ENCODE assay signal across 8 mouse cellular contexts in genomic region chr4:118543158-118543530, GRCm38 (mm10). TPM values are rescaled to one million over a fixed set of nuclear protein-coding genes. Genes with fewer than 3 reads are reported as not detected.
DNase-seq lines count a peak whose midpoint lies in the region.

No protein-coding gene starts in this region.

- intact Hi-C loops in heart, postnatal 10 days (cut with DNase I), result no loop called here

- H3K4me1 ChIP-seq in megakaryocyte, embryonic 14.5 days, result peaks cover 38% of the 10 kb centered on the region

- H3K36me3 ChIP-seq in megakaryocyte, embryonic 14.5 days (replicated peaks; ENCODE audit: low read length), result no peaks in the 10 kb centered on the region

- H3K4me3 ChIP-seq in megakaryocyte, embryonic 14.5 days (replicated peaks), result peak overlapping the region; percentile 88

- DNase-seq in adrenal gland, adult 2 months, result peak; percentile 6
- no peak for DNase-seq in adrenal gland, adult 8-10 months
- DNase-seq in ZHBTc4 (ENCODE audit: low read depth, low spot score), result peak; percentile 51
- peak; percentile 35 to 43 for DNase-seq in heart, postnatal 10 days
- peak; percentile 63 for DNase-seq in large intestine, adult 2 months (ENCODE audit: low read depth, low spot score)
- peak; percentile 71 for DNase-seq in urinary bladder, postnatal 14 days (ENCODE audit: low spot score)
- DNase-seq in gastrocnemius, postnatal 4 days (ENCODE audit: low spot score in 2 of 2), result no peak

- H3K27me3 ChIP-seq in megakaryocyte, embryonic 14.5 days (replicated peaks), result peaks cover 60% of the 10 kb centered on the region

- 6% methylated on average over 13 of the region's 13 CpGs for WGBS in large intestine, adult 2 months

- H3K9me3 ChIP-seq in megakaryocyte, embryonic 14.5 days, result no peaks in the 10 kb centered on the region

RNA-seq across cellular contexts. Expression of gene Tmem125, which starts 0.7 kb away (rescaled TPM):
- total RNA-seq in adrenal gland, adult 2 months (2021), result under 1 TPM in 1 of 2 experiments, not detected in 1; 0.21 TPM
- 0.17 and 0.33 TPM in 2 replicates for polyA plus RNA-seq in adrenal gland, adult 2 months (2012; rRNA removed)
- not detected for total RNA-seq in adrenal gland, adult 8-10 months (2022)
- total RNA-seq in heart, postnatal 10 days (2021), result under 1 TPM in 1 of 2 experiments, not detected in 1; 0.12 TPM
- 47.8 and 53.0 TPM in 2 replicates for polyA plus RNA-seq in large intestine, adult 2 months (2012; rRNA removed)
- 0.22 TPM in 1 of 2 replicates, not detected in the other for polyA plus RNA-seq in megakaryocyte, embryonic 14.5 days (2012; ENCODE audit: insufficient read depth, low replicate concordance)
- under 1 TPM in 1 of 2 experiments, not detected in 1; 0.67 TPM for total RNA-seq in gastrocnemius, postnatal 4 days (2021)

RNA-seq across cellular contexts. Expression of gene 2610528J11Rik, which starts 16.3 kb away (rescaled TPM):
- total RNA-seq in adrenal gland, adult 2 months (2021), result not detected
- not detected in 2 replicates for polyA plus RNA-seq in adrenal gland, adult 2 months (2012; rRNA removed)
- total RNA-seq in adrenal gland, adult 8-10 months (2022), result not detected
- not detected for total RNA-seq in heart, postnatal 10 days (2021)
- 93.0 and 123 TPM in 2 replicates for polyA plus RNA-seq in large intestine, adult 2 months (2012; rRNA removed)
- polyA plus RNA-seq in megakaryocyte, embryonic 14.5 days (2012; ENCODE audit: insufficient read depth, low replicate concordance), result 64.9 and 160 TPM in 2 replicates
- not detected for total RNA-seq in gastrocnemius, postnatal 4 days (2021)

RNA-seq across cellular contexts. Expression of gene Tie1, which starts 53.3 kb away (rescaled TPM):
- 10 to 100 TPM; 30.3 to 52.5 TPM for total RNA-seq in adrenal gland, adult 2 months (2021)
- 78.4 and 96.9 TPM in 2 replicates for polyA plus RNA-seq in adrenal gland, adult 2 months (2012; rRNA removed)
- total RNA-seq in adrenal gland, adult 8-10 months (2022), result 10 to 100 TPM; 30.0 to 53.6 (median 45.1) TPM
- total RNA-seq in heart, postnatal 10 days (2021), result 100 to 1,000 TPM; 114 to 120 TPM
- polyA plus RNA-seq in large intestine, adult 2 months (2012; rRNA removed), result 7.9 and 11.3 TPM in 2 replicates
- 32.0 and 48.6 TPM in 2 replicates for polyA plus RNA-seq in megakaryocyte, embryonic 14.5 days (2012; ENCODE audit: insufficient read depth, low replicate concordance)
- total RNA-seq in gastrocnemius, postnatal 4 days (2021), result 10 to 100 TPM; 41.5 to 44.1 TPM

Comparison
In these comparisons a context has a peak if more than half of its experiments do, and no peak if none do; other contexts are left out.
1. DNase-seq: peak in adrenal gland, adult 2 months (single experiment), ZHBTc4 (single experiment), heart, postnatal 10 days (2 of 2), large intestine, adult 2 months (single experiment) and urinary bladder, postnatal 14 days (single experiment); none in adrenal gland, adult 8-10 months (single experiment) and gastrocnemius, postnatal 4 days (0 of 2).